Mouse (Mus musculus): ENCODE data around the gene Ehd1.

GRCm38 (mm10) chr19:6281122-6282020 is 4.8 kb downstream of the Ehd1 start:
- TF ChIP-seq POLR2A (IDR thresholded peaks at IDR 0.05; ENCODE audit: low read depth, low read length) (no peak), CTCF (IDR thresholded peaks at IDR 0.05; ENCODE audit: borderline replicate concordance, insufficient read depth, low read length) (no peak)
